10 mouse cellular contexts compared by ENCODE assay signal in the genomic region with DNA sequence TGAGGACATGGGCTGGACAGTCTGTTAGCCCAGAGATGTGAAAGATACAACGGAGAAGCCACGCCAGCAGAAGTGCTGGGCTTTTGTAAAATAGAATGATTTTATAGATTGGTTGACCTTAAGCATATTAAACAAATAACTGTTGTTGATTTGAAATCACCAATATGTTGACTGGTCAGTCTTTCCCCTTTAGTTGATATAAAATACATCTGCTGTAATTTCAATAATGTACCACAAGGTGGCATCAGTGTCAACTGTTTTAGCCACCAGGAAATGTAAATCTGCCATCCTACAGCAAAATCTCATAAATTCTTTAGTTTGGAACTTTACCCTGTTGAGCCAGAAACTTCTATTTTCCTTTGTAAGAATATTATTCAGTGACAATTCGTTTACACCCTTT. TPM values are rescaled to one million over a fixed set of nuclear protein-coding genes. Genes with fewer than 3 reads are reported as not detected.
DNase-seq lines count a peak whose midpoint lies in the region; ATAC-seq and TF ChIP-seq lines count a peak whose summit lies in the region.
"Had no signal": no experiment of that assay in that cellular context is flagged by ENCODE, and none has a peak within 500 bp of the region (broad histone marks: within the 10 kb centered on the region; RNA-seq: fewer than 3 reads in every experiment).

No protein-coding gene starts in this region.

- TF ChIP-seq CTCF in lung, adult 2 months (IDR thresholded peaks at IDR 0.05; ENCODE audit: insufficient read depth, low read length), result peak; percentile 29; the same call in 1 of the 2 replicates
- peak; percentile 28; the same call in 1 of the 2 replicates for TF ChIP-seq CTCF in brain, embryonic 14.5 days (IDR thresholded peaks at IDR 0.05; ENCODE audit: borderline replicate concordance, extremely low read depth, insufficient read depth, insufficient read length)

- H3K9me3 ChIP-seq in forebrain, embryonic 14.5 days (replicated peaks; ENCODE audit: control insufficient read depth, low read length), result no peaks in the 10 kb centered on the region
- H3K9me3 ChIP-seq in forebrain, embryonic 13.5 days (replicated peaks), result no peaks in the 10 kb centered on the region
- H3K9me3 ChIP-seq: embryonic facial prominence, embryonic 13.5 days; hindbrain, embryonic 10.5 days had no signal

- H3K4me1 ChIP-seq in forebrain, embryonic 14.5 days (ENCODE audit: control insufficient read depth, insufficient read depth, low read length), result no peaks in the 10 kb centered on the region
- no peaks in the 10 kb centered on the region for H3K4me1 ChIP-seq in forebrain, embryonic 13.5 days
- no peaks in the 10 kb centered on the region for H3K4me1 ChIP-seq in lung, adult 2 months (ENCODE audit: control insufficient read depth, insufficient read depth, low read length)
- H3K4me1 ChIP-seq: hindbrain, embryonic 10.5 days had no signal

- no peak overlapping the region for H3K4me3 ChIP-seq in forebrain, embryonic 14.5 days (ENCODE audit: low read depth, low read length)
- H3K4me3 ChIP-seq in forebrain, embryonic 13.5 days, result no peak overlapping the region
- no peak overlapping the region for H3K4me3 ChIP-seq in lung, adult 2 months (replicated peaks; ENCODE audit: extremely low read depth, low read depth, low read length)
- H3K4me3 ChIP-seq: embryonic facial prominence, embryonic 13.5 days; hindbrain, embryonic 10.5 days had no signal

- no peak overlapping the region for H3K27ac ChIP-seq in forebrain, embryonic 14.5 days (ENCODE audit: low read depth, low read length)
- no peak overlapping the region for H3K27ac ChIP-seq in forebrain, embryonic 13.5 days
- H3K27ac ChIP-seq: embryonic facial prominence, embryonic 13.5 days; hindbrain, embryonic 10.5 days had no signal

- no peaks in the 10 kb centered on the region for H3K27me3 ChIP-seq in forebrain, embryonic 14.5 days (replicated peaks; ENCODE audit: control insufficient read depth, insufficient read depth, low read length)
- H3K27me3 ChIP-seq in forebrain, embryonic 13.5 days, result no peaks in the 10 kb centered on the region
- H3K27me3 ChIP-seq: embryonic facial prominence, embryonic 13.5 days had no signal

- H3K4me2 ChIP-seq in forebrain, embryonic 14.5 days (ENCODE audit: low read length), result no peak overlapping the region
- no peak overlapping the region for H3K4me2 ChIP-seq in forebrain, embryonic 13.5 days
- H3K4me2 ChIP-seq: embryonic facial prominence, embryonic 13.5 days had no signal

- peak; percentile 24 for ATAC-seq in forebrain, embryonic 14.5 days
- no peak for ATAC-seq in forebrain, embryonic 13.5 days
- ATAC-seq in megakaryocyte progenitor cell, adult 5-6 weeks (replicated peaks; ENCODE audit: poor library complexity), result peak; percentile 63

- peak; percentile 72 for DNase-seq in forebrain, embryonic 14.5 days (ENCODE audit: low spot score)
- DNase-seq in lung, adult 2 months, result peak; percentile 13
- DNase-seq in lung, postnatal 4 days, result no peak
- peak; percentile 74 for DNase-seq in brain, embryonic 14.5 days (ENCODE audit: low read depth)
- no peak for DNase-seq in thymus, adult 18-20 months
- no peak for DNase-seq in kidney, adult 11 months

- WGBS in forebrain, embryonic 14.5 days, result 53% methylated on average over 3 of the region's 3 CpGs
- WGBS in forebrain, embryonic 13.5 days, result 47% methylated on average over 3 of the region's 3 CpGs
- WGBS in lung, adult 2 months, result 47% methylated on average over 3 of the region's 3 CpGs

- TF ChIP-seq POLR2A in lung, adult 2 months (IDR thresholded peaks at IDR 0.05; ENCODE audit: borderline replicate concordance, extremely low read depth, low read depth, low read length), result no peak
- no peak for TF ChIP-seq POLR2A in brain, embryonic 14.5 days (IDR thresholded peaks at IDR 0.05; ENCODE audit: borderline replicate concordance, extremely low read depth, insufficient read depth, insufficient read length, poor library complexity, severe bottlenecking)

- H3K36me3 ChIP-seq in forebrain, embryonic 14.5 days (ENCODE audit: control insufficient read depth, insufficient read depth, low read length), result peaks cover 15% of the 10 kb centered on the region
- peaks cover 18% of the 10 kb centered on the region for H3K36me3 ChIP-seq in forebrain, embryonic 13.5 days (ENCODE audit: poor library complexity, severe bottlenecking)

- H3K9ac ChIP-seq in forebrain, embryonic 14.5 days (ENCODE audit: low read length), result no peak overlapping the region
- H3K9ac ChIP-seq in forebrain, embryonic 13.5 days, result no peak overlapping the region
- H3K9ac ChIP-seq: embryonic facial prominence, embryonic 13.5 days had no signal

RNA-seq across cellular contexts. Expression of a gene that starts 9.4 kb away (rescaled TPM):
- 31.7 and 34.3 TPM in 2 replicates for polyA plus RNA-seq in forebrain, embryonic 14.5 days (2014; fragmentation: Nextera tagmentation; extraction: Ambion mirVana)
- polyA plus RNA-seq in forebrain, embryonic 13.5 days (2015; fragmentation: Nextera tagmentation; extraction: Ambion mirVana), result 46.6 and 52.0 TPM in 2 replicates
- polyA plus RNA-seq in lung, adult 2 months (2012; rRNA removed), result 3.1 and 4.2 TPM in 2 replicates
- 12.7 and 13.9 TPM in 2 replicates for polyA plus RNA-seq in brain, embryonic 14.5 days (2012; rRNA removed)
- total RNA-seq in megakaryocyte progenitor cell, adult 5-6 weeks (2015), result 41.1 and 44.2 TPM in 2 replicates
- 34.5 and 37.0 TPM in 2 replicates for total RNA-seq in megakaryocyte progenitor cell, adult 5-6 weeks (2017)

Comparison
In these comparisons a context has a peak if more than half of its experiments do, and no peak if none do; other contexts are left out.
1. DNase-seq: peak in forebrain, embryonic 14.5 days (single experiment), lung, adult 2 months (single experiment) and brain, embryonic 14.5 days (single experiment); none in lung, postnatal 4 days (0 of 2), thymus, adult 18-20 months (0 of 2) and kidney, adult 11 months (single experiment).